Mouse (Mus musculus) frontal cortex, postnatal 25 days (tissue): ENCODE measurements around the gene Glmp.
"Not testable (repeated sequence)": the region's sequence is repeated elsewhere in the genome, so short reads cannot be mapped to it uniquely, and the experiment has no call there.

Experiments
- DNase-seq, 2 experiments: peaks; one replicate each; pipeline ENCODE4 v3.0.0; 2022; ENCODE audit warnings: low spot score in 2 of 2

Gene Glmp

GRCm38 (mm10) chr3:88324951-88325405, at the start of gene Glmp:
Gene Glmp (plus strand): TSS chr3:88325023.
- peak in 1 of 2 experiments; percentile 30 for DNase-seq

GRCm38 (mm10) chr3:88276121-88276520, 48.7 kb upstream of the Glmp start:
- no peak for DNase-seq

- no peak for DNase-seq
Observed at GRCm38 (mm10) chr3:88276529-88277143, 48.2 kb upstream of the Glmp start.

- no peak for DNase-seq
Observed at GRCm38 (mm10) chr3:88280035-88280434, 44.8 kb upstream of the Glmp start.

- DNase-seq: not testable (repeated sequence)
Observed at GRCm38 (mm10) chr3:88281141-88281916, 43.5 kb upstream of the Glmp start.

- DNase-seq: not testable (repeated sequence)
Observed at GRCm38 (mm10) chr3:88284815-88285564, 39.8 kb upstream of the Glmp start.

GRCm38 (mm10) chr3:88285565-88285895, 39.3 kb upstream of the Glmp start:
- DNase-seq: not testable (repeated sequence)

GRCm38 (mm10) chr3:88287110-88287509, 37.7 kb upstream of the Glmp start, which contains the start of gene Gm38392:
Gene Gm38392 (minus strand): TSS chr3:88287210.
- no peak for DNase-seq

- DNase-seq: not testable (repeated sequence)
Observed at GRCm38 (mm10) chr3:88288133-88288713, 36.6 kb upstream of the Glmp start.

- no peak for DNase-seq
Observed at GRCm38 (mm10) chr3:88291970-88292369, 32.9 kb upstream of the Glmp start.

GRCm38 (mm10) chr3:88295272-88295671, 29.6 kb upstream of the Glmp start:
- DNase-seq: not testable (repeated sequence)

- DNase-seq: no peak
Observed at GRCm38 (mm10) chr3:88296110-88296560, 28.7 kb upstream of the Glmp start.

GRCm38 (mm10) chr3:88296561-88297318, 28.1 kb upstream of the Glmp start, which contains the start of the genes Tsacc and Cct3:
Gene Tsacc (minus strand): TSS chr3:88296999.
Gene Cct3 (plus strand): TSS chr3:88297116.
- peak; percentile 82 to 91 for DNase-seq

GRCm38 (mm10) chr3:88297321-88297851, 27.4 kb upstream of the Glmp start:
- DNase-seq: no peak

- DNase-seq: no peak
Observed at GRCm38 (mm10) chr3:88299172-88299571, 25.7 kb upstream of the Glmp start.

- no peak for DNase-seq
Observed at GRCm38 (mm10) chr3:88328956-88329355, 4.1 kb downstream of the Glmp start.

GRCm38 (mm10) chr3:88331282-88331681, 6.5 kb downstream of the Glmp start:
- DNase-seq: no peak

GRCm38 (mm10) chr3:88334029-88334658, 9.3 kb downstream of the Glmp start:
- no peak for DNase-seq

GRCm38 (mm10) chr3:88334902-88335435, 10.1 kb downstream of the Glmp start:
- no peak for DNase-seq
